In genomic region chrX:151168438-151169131, GRCm38 (mm10) we compare ENCODE assay signal across 7 mouse cellular contexts. TPM values are rescaled to one million over a fixed set of nuclear protein-coding genes. Genes with fewer than 3 reads are reported as not detected.
DNase-seq lines count a peak whose midpoint lies in the region; ATAC-seq and TF ChIP-seq lines count a peak whose summit lies in the region.

No protein-coding gene starts in this region.

- no peak for TF ChIP-seq POLR2A in myocyte (IDR thresholded peaks at IDR 0.05; ENCODE audit: insufficient read length, low read depth)
- no peak for TF ChIP-seq POLR2A in thymus, adult 2 months (IDR thresholded peaks at IDR 0.05; ENCODE audit: control insufficient read depth, extremely low read depth, insufficient read depth, low read length, poor library complexity)

- no peaks in the 10 kb centered on the region for H3K9me3 ChIP-seq in limb, embryonic 11.5 days (ENCODE audit: control insufficient read depth, low read length)

- TF ChIP-seq CTCF in thymus, adult 2 months (IDR thresholded peaks at IDR 0.05; ENCODE audit: borderline replicate concordance, control insufficient read depth, extremely low read depth, insufficient read depth, low read length, poor library complexity), result no peak

- ATAC-seq in granulocyte monocyte progenitor cell, adult 5-6 weeks (replicated peaks; ENCODE audit: poor library complexity, severe bottlenecking), result peak; percentile 67; the same call in 1 of the 2 replicates
- ATAC-seq in limb, embryonic 11.5 days (ENCODE audit: insufficient number of reproducible peaks, low FRiP score, low TSS enrichment, low read depth), result peak; percentile 81

- H3K27ac ChIP-seq in limb, embryonic 11.5 days (replicated peaks; ENCODE audit: low read depth, low read length), result peak overlapping the region; percentile 68; the same call in 1 of the 2 replicates
- no peak overlapping the region for H3K27ac ChIP-seq in thymus, adult 2 months (ENCODE audit: control insufficient read depth, insufficient read depth, low read length)

- WGBS in limb, embryonic 11.5 days, result 14% methylated on average over 22 of the region's 25 CpGs
- WGBS in thymus, adult 2 months, result 14% methylated on average over 25 of the region's 25 CpGs

- H3K79me2 ChIP-seq in myocyte (ENCODE audit: control insufficient read depth, insufficient read depth), result no peaks in the 10 kb centered on the region

- no peaks in the 10 kb centered on the region for H3K27me3 ChIP-seq in limb, embryonic 11.5 days (ENCODE audit: control insufficient read depth, insufficient read depth, low read length)
- H3K27me3 ChIP-seq in myocyte (ENCODE audit: control insufficient read depth, insufficient read depth, insufficient read length), result no peaks in the 10 kb centered on the region
- H3K27me3 ChIP-seq in thymus, adult 2 months (ENCODE audit: control insufficient read depth, insufficient read depth, low read length), result no peaks in the 10 kb centered on the region; the same call in 1 of the 2 replicates

- peak overlapping the region; percentile 59 for H3K9ac ChIP-seq in limb, embryonic 11.5 days (ENCODE audit: low read length)

- H3ac ChIP-seq in myocyte (ENCODE audit: control insufficient read depth, insufficient read length), result no peak overlapping the region

- no peaks in the 10 kb centered on the region for H3K4me1 ChIP-seq in limb, embryonic 11.5 days (ENCODE audit: control insufficient read depth, insufficient read depth, low read length)
- H3K4me1 ChIP-seq in thymus, adult 2 months (replicated peaks; ENCODE audit: control insufficient read depth, insufficient read depth, low read length), result peaks cover 6% of the 10 kb centered on the region; the same call in 1 of the 2 replicates

- peak overlapping the region; percentile 46 for H3K4me2 ChIP-seq in limb, embryonic 11.5 days (ENCODE audit: low read depth, severe bottlenecking)
- peak overlapping the region; percentile 12 for H3K4me2 ChIP-seq in myocyte (ENCODE audit: low read depth)

- no peaks in the 10 kb centered on the region for H3K36me3 ChIP-seq in limb, embryonic 11.5 days (ENCODE audit: control insufficient read depth, insufficient read depth, low read length)
- no peaks in the 10 kb centered on the region for H3K36me3 ChIP-seq in myocyte (ENCODE audit: control insufficient read depth, insufficient read depth)
- H3K36me3 ChIP-seq in thymus, adult 2 months (ENCODE audit: control insufficient read depth, insufficient read depth, low read length), result no peaks in the 10 kb centered on the region

- DNase-seq in adrenal gland, postnatal 36 days, result peak; percentile 29 to 34
- peak; percentile 78 for DNase-seq in embryo, embryonic 9.5 days (ENCODE audit: extremely low spot score)
- DNase-seq in kidney, adult 9 months, result peak; percentile 10
- DNase-seq in limb, embryonic 11.5 days (ENCODE audit: low spot score), result peak; percentile 76
- peak; percentile 2 for DNase-seq in thymus, adult 2 months

- H3K4me3 ChIP-seq in limb, embryonic 11.5 days (ENCODE audit: low read depth, low read length), result peak overlapping the region; percentile 26
- H3K4me3 ChIP-seq in myocyte, result peak overlapping the region; percentile 6
- H3K4me3 ChIP-seq in thymus, adult 2 months (ENCODE audit: control insufficient read depth, insufficient read depth, low read length), result peak overlapping the region; percentile 50

TF ChIP-seq in myocyte, 11 proteins besides CTCF, POLR2A, EP300 and RAD21:
- TF ChIP-seq SRF (IDR thresholded peaks at IDR 0.05; ENCODE audit: control insufficient read depth, insufficient read length, low read depth) (no peak), CEBPB (IDR thresholded peaks at IDR 0.05; ENCODE audit: insufficient read depth, poor library complexity, severe bottlenecking) (no peak), E2F4 (IDR thresholded peaks at IDR 0.05; ENCODE audit: insufficient read depth) (no peak), MAX (IDR thresholded peaks at IDR 0.05; ENCODE audit: low read depth) (no peak), MYOG (IDR thresholded peaks at IDR 0.05; ENCODE audit: control insufficient read depth in 1 of 3, insufficient read depth in 1 of 3, insufficient read length in 2 of 3, low read depth in 2 of 3) (no peak), TCF3 (IDR thresholded peaks at IDR 0.05; ENCODE audit: insufficient read length, low read depth) (no peak), MYOD1 (IDR thresholded peaks at IDR 0.05; ENCODE audit: control insufficient read depth in 1 of 3, insufficient read length in 2 of 3, low read depth in 2 of 3) (no peak), REST (IDR thresholded peaks at IDR 0.05; ENCODE audit: insufficient read depth, insufficient read length) (no peak), TCF12 (IDR thresholded peaks at IDR 0.05; ENCODE audit: insufficient read depth, poor library complexity, severe bottlenecking) (no peak), POLR2AphosphoS2 (IDR thresholded peaks at IDR 0.05; ENCODE audit: insufficient read length, low read depth) (no peak)

RNA-seq across cellular contexts. Expression of gene Wnk3, which starts 29.3 kb away (rescaled TPM):
- total RNA-seq in adrenal gland, postnatal 36 days (2021), result 1 to 10 TPM; 1.3 to 1.4 TPM
- total RNA-seq in granulocyte monocyte progenitor cell, adult 5-6 weeks (2014; fragmentation: Nextera tagmentation), result not detected in 2 replicates
- total RNA-seq in granulocyte monocyte progenitor cell, adult 5-6 weeks (2017), result not detected in 2 replicates
- polyA plus RNA-seq in limb, embryonic 11.5 days (2014; fragmentation: Nextera tagmentation; extraction: Ambion mirVana), result 6.5 and 7.6 TPM in 2 replicates
- 0.05 TPM for polyA plus RNA-seq in myocyte (2012; fragmentation: generic; extraction: Trizol)
- 0.12 and 0.29 TPM in 2 replicates for polyA plus RNA-seq in thymus, adult 2 months (2012; rRNA removed)

Comparison
In these comparisons a context has a peak if more than half of its experiments do, and no peak if none do; other contexts are left out.
1. DNase-seq: peak in every context shown above with its lines; median percentile 78 in embryo, embryonic 9.5 days; 76 in limb, embryonic 11.5 days; 32 in adrenal gland, postnatal 36 days; 10 in kidney, adult 9 months; 2 in thymus, adult 2 months.